Mouse (Mus musculus) stomach, embryonic 16.5 days (tissue): ENCODE results near the gene Nuak2. TPM values are rescaled to one million over a fixed set of nuclear protein-coding genes. Genes with fewer than 3 reads are reported as not detected.

Experiments used
- ATAC-seq: fragments of 200-750 bp; cut with Nextera tagmentation; 2 replicates; pipeline ENCODE4 v1.8.0; 2017; ENCODE audit warnings: moderate number of reproducible peaks, moderate TSS enrichment; ENCODE audit not compliant: insufficient read depth, low FRiP score
- H3K27ac ChIP-seq: fragments of 300-500 bp; sonication (generic); 2 replicates; pipeline ENCODE4 v1.5.1; 2014; ENCODE audit warnings: low read length
- H3K27me3 ChIP-seq: fragments of 300-500 bp; sonication (generic); 2 replicates; pipeline ENCODE4 v1.6.1; 2014; ENCODE audit warnings: low read length, control low read depth, mixed read lengths; ENCODE audit not compliant: control insufficient read depth, insufficient read depth
- H3K36me3 ChIP-seq: fragments of 300-500 bp; sonication (generic); 2 replicates; pipeline ENCODE4 v1.6.1; 2014; ENCODE audit warnings: low read length; ENCODE audit not compliant: control insufficient read depth, insufficient read depth
- H3K4me1 ChIP-seq: fragments of 300-500 bp; sonication (generic); 2 replicates; pipeline ENCODE4 v1.6.1; 2014; ENCODE audit warnings: low read length, control low read depth, mixed read lengths; ENCODE audit not compliant: control insufficient read depth, insufficient read depth
- H3K4me2 ChIP-seq: fragments of 300-500 bp; sonication (generic); 2 replicates; pipeline ENCODE4 v1.6.1; 2014; ENCODE audit warnings: low read depth, low read length, mixed read lengths
- H3K4me3 ChIP-seq: fragments of 300-500 bp; sonication (generic); replicated peaks from 2 replicates; pipeline ENCODE4 v1.5.1; 2014; ENCODE audit warnings: mild to moderate bottlenecking, low read length
- H3K9ac ChIP-seq: fragments of 300-500 bp; sonication (generic); 2 replicates; pipeline ENCODE4 v1.6.1; 2014; ENCODE audit warnings: low read length
- H3K9me3 ChIP-seq: fragments of 300-500 bp; sonication (generic); replicated peaks from 2 replicates; pipeline ENCODE4 v1.6.1; 2016; ENCODE audit warnings: low read length, control low read depth; ENCODE audit not compliant: control insufficient read depth
- WGBS: fragments of 180-500 bp; shearing (Covaris S2); extraction: QIAGEN DNeasy Blood & Tissue Kit; methylation state at CpG from one replicate; pipeline ENCODE4 v1.1.7; 2014; 5-methylcytosine and 5-hydroxymethylcytosine counted together
- polyA plus RNA-seq: library from polyadenylated mRNA; unstranded; fragments of >200 nt; fragmentation: Nextera tagmentation; extraction: Ambion mirVana; gene quantifications from 2 replicates; pipeline ENCODE4 v1.2.1, GENCODE M21; 2015

The Nuak2 gene
- polyA plus RNA-seq, 1 experiment from 2014 or later: 6.9 TPM

- Histone ChIP-seq H3K27ac (no peak overlapping the region), H3K4me1 (peaks cover 30% of the 10 kb centered on the region), H3K9me3 (no peaks in the 10 kb centered on the region), H3K4me3 (no peak overlapping the region), H3K27me3 (no peaks in the 10 kb centered on the region), H3K36me3 (no peaks in the 10 kb centered on the region), H3K4me2 (no peak overlapping the region), H3K9ac (no peak overlapping the region)
- 84% methylated on average over 27 of the region's 27 CpGs for WGBS
- ATAC-seq: no peak
These were observed 64.7 kb downstream of the Nuak2 start for GRCm38 (mm10) chr1:132380550-132381100.

DNA sequence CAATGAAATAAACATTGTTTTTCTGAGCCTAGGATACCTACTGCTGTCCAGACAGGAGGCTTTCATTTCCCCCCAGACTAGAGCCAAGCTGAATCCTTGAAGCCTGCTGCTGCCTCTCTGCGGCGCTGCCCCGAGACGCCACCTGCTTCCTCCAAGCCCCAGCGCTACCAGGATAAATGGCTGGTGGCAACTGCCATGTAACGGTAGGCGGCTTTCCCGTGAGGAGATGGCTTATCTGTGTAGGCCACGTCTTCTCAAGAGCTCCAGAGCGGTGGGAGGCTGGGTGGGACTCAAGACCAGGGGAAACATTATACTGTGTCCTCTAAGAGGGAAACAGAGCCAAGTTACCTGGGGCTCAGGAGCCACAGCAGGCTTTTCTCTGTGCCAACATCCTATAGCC lies 66.0 kb downstream of the Nuak2 start:
- Histone ChIP-seq H3K4me3 (no peak overlapping the region), H3K27me3 (no peaks in the 10 kb centered on the region), H3K4me1 (peaks cover 21% of the 10 kb centered on the region), H3K9ac (no peak overlapping the region), H3K36me3 (no peaks in the 10 kb centered on the region), H3K4me2 (no peak overlapping the region), H3K27ac (no peak overlapping the region), H3K9me3 (no peaks in the 10 kb centered on the region)
- WGBS: 71% methylated on average over 10 of the region's 10 CpGs
- ATAC-seq: no peak

Other genes with a start within 250 kb of the Nuak2 start
- gene Mfsd4a, start 248.1 kb upstream of the Nuak2 start, polyA plus RNA-seq: 16.0 and 18.2 TPM in 2 replicates
- 6.9 and 7.4 TPM in 2 replicates for gene Cdk18, start 176.4 kb upstream of the Nuak2 start, polyA plus RNA-seq
- gene Lemd1, start 124.7 kb upstream of the Nuak2 start, polyA plus RNA-seq: 0.49 and 0.61 TPM in 2 replicates
- gene AC124108.1, start 124.7 kb upstream of the Nuak2 start, polyA plus RNA-seq: 0.14 and 0.35 TPM in 2 replicates
- not detected in 2 replicates for gene Gm10188, start 86.4 kb upstream of the Nuak2 start, polyA plus RNA-seq
- gene Klhdc8a, start 17.5 kb upstream of the Nuak2 start, polyA plus RNA-seq: 0.09 and 0.18 TPM in 2 replicates
- 25.5 and 28.3 TPM in 2 replicates for gene Tmcc2, start 75.2 kb downstream of the Nuak2 start, polyA plus RNA-seq
- 11.6 and 12.3 TPM in 2 replicates for gene Dstyk, start 101.4 kb downstream of the Nuak2 start, polyA plus RNA-seq
- 38.4 and 39.6 TPM in 2 replicates for gene Rbbp5, start 161.2 kb downstream of the Nuak2 start, polyA plus RNA-seq
- 1.9 and 2.2 TPM in 2 replicates for gene Tmem81, start 190.1 kb downstream of the Nuak2 start, polyA plus RNA-seq
- 0.06 and 0.18 TPM in 2 replicates for gene Cntn2, start 227.1 kb downstream of the Nuak2 start, polyA plus RNA-seq